Mouse (Mus musculus): ENCODE results near the gene Frmd4a.

DNA sequence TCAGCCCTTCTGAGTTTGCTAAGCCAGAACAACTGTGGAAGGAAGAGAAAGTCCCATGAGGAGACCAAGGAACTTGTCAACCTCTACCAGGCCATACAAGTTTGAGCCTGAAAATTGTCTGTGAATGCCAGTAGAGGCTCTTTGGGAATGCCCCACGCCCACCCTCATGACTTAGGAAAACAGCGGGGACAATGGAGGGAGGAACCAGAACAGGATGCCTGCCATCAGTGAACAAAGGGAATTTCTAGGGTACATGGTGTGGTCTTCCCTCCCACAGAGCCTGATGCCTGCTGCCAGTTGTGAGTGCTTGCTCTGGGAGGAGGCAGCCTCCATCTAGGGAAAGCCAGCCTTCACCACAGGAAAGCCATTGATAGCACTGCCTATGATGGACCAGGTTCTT is 557.6 kb downstream of the Frmd4a start:
- TF ChIP-seq CTCF (IDR thresholded peaks at IDR 0.05; ENCODE audit: low read depth) (no peak), EP300 (IDR thresholded peaks at IDR 0.05; ENCODE audit: low read depth) (no peak)

All from heart, postnatal 0 days (tissue).